Mouse (Mus musculus) forebrain, embryonic 12.5 days (tissue): ENCODE results near the gene Ncdn. TPM values are rescaled to one million over a fixed set of nuclear protein-coding genes. Genes with fewer than 3 reads are reported as not detected.

Source experiments
- ATAC-seq: fragments of 200-750 bp; cut with Nextera tagmentation; 2 replicates; pipeline ENCODE4 v1.8.0; 2017; ENCODE audit warnings: moderate TSS enrichment; ENCODE audit not compliant: low FRiP score
- H3K27ac ChIP-seq: fragments of 300-500 bp; sonication (generic); 2 replicates; pipeline ENCODE4 v1.5.1; 2016; ENCODE audit warnings: mild to moderate bottlenecking
- H3K27me3 ChIP-seq: fragments of 300-500 bp; sonication (generic); 2 replicates; pipeline ENCODE4 v1.6.1; 2016; ENCODE audit warnings: mild to moderate bottlenecking
- H3K36me3 ChIP-seq: fragments of 300-500 bp; sonication (generic); replicated peaks from 2 replicates; pipeline ENCODE4 v1.6.1; 2016; ENCODE audit warnings: mild to moderate bottlenecking
- H3K4me1 ChIP-seq: fragments of 300-500 bp; sonication (generic); 2 replicates; pipeline ENCODE4 v1.6.1; 2016
- H3K4me2 ChIP-seq: fragments of 300-500 bp; sonication (generic); 2 replicates; pipeline ENCODE4 v1.6.1; 2016; ENCODE audit warnings: mild to moderate bottlenecking, moderate library complexity
- H3K4me3 ChIP-seq: fragments of 300-500 bp; sonication (generic); replicated peaks from 2 replicates; pipeline ENCODE4 v1.5.1; 2016; ENCODE audit warnings: mild to moderate bottlenecking
- H3K9ac ChIP-seq: fragments of 300-500 bp; sonication (generic); 2 replicates; pipeline ENCODE4 v1.6.1; 2016; ENCODE audit warnings: mild to moderate bottlenecking
- H3K9me3 ChIP-seq: fragments of 300-500 bp; sonication (generic); 2 replicates; pipeline ENCODE4 v1.6.1; 2016
- WGBS: fragments of 180-500 bp; shearing (Covaris S2); methylation state at CpG from one replicate; pipeline ENCODE4 v1.1.7; 2016; 5-methylcytosine and 5-hydroxymethylcytosine counted together
- polyA plus RNA-seq: library from polyadenylated mRNA; unstranded; fragments of >200 nt; fragmentation: Nextera tagmentation; extraction: Ambion mirVana; gene quantifications from 2 replicates; pipeline ENCODE4 v1.2.1, GENCODE M21; 2016

The Ncdn gene
- polyA plus RNA-seq, 1 experiment from 2014 or later: 46.4 TPM

DNA sequence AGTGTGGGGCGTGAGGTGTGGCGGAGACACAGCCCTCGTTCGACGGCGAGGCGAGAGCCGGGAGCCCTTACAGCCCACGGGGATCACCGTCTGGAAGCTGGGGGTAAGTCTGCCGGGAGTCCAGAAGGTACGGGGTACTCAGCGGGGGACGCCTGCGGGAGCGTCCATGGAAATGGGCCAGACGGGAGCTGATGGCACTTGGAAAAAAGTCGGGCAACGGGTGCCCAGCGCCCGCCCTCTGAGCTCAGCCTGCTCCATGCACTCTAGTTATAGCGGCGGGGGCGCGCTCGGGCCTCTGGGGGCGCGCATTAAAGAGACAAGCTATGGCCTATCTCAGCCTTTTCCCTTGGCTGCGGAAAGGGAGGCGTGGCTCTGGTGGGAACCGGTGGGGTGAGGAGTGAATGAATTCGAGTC, 17.2 kb downstream of the Ncdn start, which contains the start of gene Tfap2e:
Tfap2e (minus strand) TSS at position 240 of the 414 bp plus-strand sequence.
- peaks cover 30% of the 10 kb centered on the region for H3K4me1 ChIP-seq
- no peak within 1 kb of the TSS for H3K27ac ChIP-seq
- peak; percentile 55; the same call in 1 of the 2 replicates for ATAC-seq
- H3K27me3 ChIP-seq: peaks cover 95% of the 10 kb centered on the region
- 1% methylated on average over 32 of the region's 32 CpGs for WGBS
- peak within 1 kb of the TSS; percentile 31 for H3K4me3 ChIP-seq
- 0 out of 2 replicates have a peak within 1 kb of the TSS, but pooled peaks have one; percentile 7 for H3K9ac ChIP-seq
- H3K4me2 ChIP-seq: peak within 1 kb of the TSS; percentile 40
- H3K36me3 ChIP-seq: no peaks in the 10 kb centered on the region
- no peaks in the 10 kb centered on the region for H3K9me3 ChIP-seq

DNA sequence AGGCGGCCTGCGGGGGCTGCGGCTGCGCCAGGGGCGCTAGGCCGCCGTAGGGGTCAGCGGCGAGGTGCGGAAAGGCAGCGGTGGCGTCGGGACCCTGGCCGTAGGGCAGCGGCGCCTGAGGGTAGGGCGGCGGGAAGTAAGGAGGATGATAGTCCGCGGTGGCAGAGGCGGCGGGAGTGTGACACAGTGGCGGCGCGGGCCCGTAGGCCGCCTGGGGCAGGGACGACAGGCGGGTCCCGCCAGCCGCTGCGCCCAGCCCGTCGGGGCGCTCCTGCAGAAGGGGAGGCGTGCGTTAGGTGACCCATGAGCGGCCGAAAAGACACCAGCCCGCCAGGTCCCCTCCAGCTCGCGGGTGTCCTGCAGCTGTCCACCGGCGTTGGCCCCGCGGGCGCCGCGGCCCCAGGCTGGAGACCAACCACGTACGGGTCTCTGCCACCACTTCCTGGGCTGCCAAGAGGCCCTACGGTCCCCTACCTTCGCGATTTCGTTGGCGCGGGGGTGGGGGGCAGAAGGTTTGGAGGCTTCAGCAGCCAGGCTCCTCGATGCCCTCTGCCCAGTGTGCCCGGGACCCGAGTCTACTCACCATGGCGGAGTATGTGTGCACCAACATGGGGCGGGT, 17.7 kb downstream of the Ncdn start:
- ATAC-seq: peak; percentile 39; the same call in 1 of the 2 replicates
- Histone ChIP-seq H3K4me3 (peak overlapping the region; percentile 31), H3K9ac (0 out of 2 replicates have a peak overlapping the region, but pooled peaks have one; percentile 7), H3K9me3 (no peaks in the 10 kb centered on the region), H3K27ac (no peak overlapping the region), H3K4me1 (peaks cover 30% of the 10 kb centered on the region), H3K4me2 (peak overlapping the region; percentile 40), H3K36me3 (no peaks in the 10 kb centered on the region), H3K27me3 (peaks cover 100% of the 10 kb centered on the region)
- WGBS: 1% methylated on average over 57 of the region's 62 CpGs

DNA sequence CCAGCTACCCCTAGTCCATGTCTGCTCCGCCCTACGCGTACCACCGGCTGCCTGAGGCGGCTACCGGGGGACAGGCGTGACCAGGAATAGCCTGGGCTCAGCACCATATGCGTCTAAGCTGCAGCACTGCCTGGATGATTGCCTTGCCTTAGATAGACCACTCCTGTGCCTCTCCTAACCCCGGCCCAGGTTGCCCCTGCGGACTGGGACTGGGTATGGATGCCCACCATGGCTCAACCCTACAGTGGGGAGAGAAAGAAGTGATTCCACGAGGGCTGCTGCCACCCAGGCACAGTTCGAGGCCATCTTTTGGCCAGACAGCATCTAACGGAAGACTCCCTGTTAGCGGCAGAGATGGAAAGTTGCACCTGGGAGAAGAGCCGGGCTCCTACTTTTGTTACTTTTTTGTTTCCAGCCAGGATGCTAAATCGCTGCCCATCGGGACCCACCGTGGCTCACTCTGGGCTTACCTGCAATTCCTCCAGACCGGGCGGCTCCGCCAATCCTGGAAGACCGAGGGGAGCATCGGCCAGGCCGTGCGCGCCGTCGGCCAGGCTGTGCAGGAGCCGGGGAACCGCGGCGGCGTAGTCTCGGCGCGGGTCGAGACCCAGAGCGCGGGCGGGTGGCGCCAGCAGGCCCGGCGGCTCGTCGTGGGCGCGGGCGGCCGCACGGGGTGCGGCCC, 18.4 kb downstream of the Ncdn start:
- 2% methylated on average over 51 of the region's 51 CpGs for WGBS
- Histone ChIP-seq H3K9ac (0 out of 2 replicates have a peak overlapping the region, but pooled peaks have one; percentile 7), H3K27ac (no peak overlapping the region)

DNA sequence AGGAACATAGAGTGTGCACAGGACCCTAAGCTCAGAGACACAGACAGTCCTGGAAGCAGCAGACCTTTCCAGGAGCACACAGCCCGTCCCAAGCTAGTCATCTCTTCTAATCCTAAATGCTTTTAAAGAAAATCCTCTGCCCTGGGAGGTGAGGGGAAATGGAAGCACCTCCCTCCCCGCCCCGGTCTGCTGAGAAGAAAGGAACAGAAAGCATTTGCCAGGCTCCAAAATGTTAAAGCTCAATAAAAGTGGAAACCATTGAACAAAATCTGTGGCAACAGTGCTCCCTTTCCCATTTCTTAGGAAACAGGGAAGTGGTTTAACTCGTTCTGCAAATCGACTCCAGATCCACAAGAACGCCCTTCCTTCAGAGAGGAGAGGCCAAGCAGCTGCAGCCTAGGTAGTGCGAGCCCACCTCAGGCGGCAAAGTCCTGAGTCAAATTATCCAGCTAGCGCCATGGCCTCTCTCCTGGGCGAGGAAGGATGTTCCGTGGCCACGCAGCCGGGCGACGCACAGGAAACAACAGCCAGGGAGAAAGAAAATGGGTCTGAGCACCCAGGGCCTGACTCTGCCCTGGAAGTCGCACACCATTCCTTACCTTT, 19.1 kb downstream of the Ncdn start:
- Histone ChIP-seq H3K4me1 (peaks cover 22% of the 10 kb centered on the region), H3K27ac (no peak overlapping the region), H3K4me3 (no peak overlapping the region), H3K9me3 (no peaks in the 10 kb centered on the region), H3K36me3 (no peaks in the 10 kb centered on the region), H3K9ac (0 out of 2 replicates have a peak overlapping the region, but pooled peaks have one; percentile 4), H3K27me3 (peaks cover 100% of the 10 kb centered on the region), H3K4me2 (no peak overlapping the region)
- WGBS: 2% methylated on average over 16 of the region's 16 CpGs
- ATAC-seq: no peak

More for the DNA sequence above, 18.4 kb downstream of the Ncdn start:
- Histone ChIP-seq H3K9me3 (no peaks in the 10 kb centered on the region), H3K4me3 (peak overlapping the region; percentile 31), H3K27me3 (peaks cover 100% of the 10 kb centered on the region), H3K4me1 (peaks cover 24% of the 10 kb centered on the region), H3K4me2 (peak overlapping the region; percentile 40), H3K36me3 (no peaks in the 10 kb centered on the region)
- no peak for ATAC-seq

- Histone ChIP-seq H3K9me3 (no peaks in the 10 kb centered on the region), H3K9ac (no peak overlapping the region; the same call in 1 of the 2 replicates), H3K4me3 (0 out of 2 replicates have a peak overlapping the region, but pooled peaks have one; percentile 0), H3K27me3 (peaks cover 90% of the 10 kb centered on the region), H3K27ac (no peak overlapping the region), H3K4me1 (peaks cover 22% of the 10 kb centered on the region), H3K4me2 (no peak overlapping the region), H3K36me3 (no peaks in the 10 kb centered on the region)
- 3% methylated on average over 26 of the region's 26 CpGs for WGBS
- ATAC-seq: no peak
Measured at GRCm38 (mm10) chr4:126732531-126733380, 20.5 kb downstream of the Ncdn start.

DNA sequence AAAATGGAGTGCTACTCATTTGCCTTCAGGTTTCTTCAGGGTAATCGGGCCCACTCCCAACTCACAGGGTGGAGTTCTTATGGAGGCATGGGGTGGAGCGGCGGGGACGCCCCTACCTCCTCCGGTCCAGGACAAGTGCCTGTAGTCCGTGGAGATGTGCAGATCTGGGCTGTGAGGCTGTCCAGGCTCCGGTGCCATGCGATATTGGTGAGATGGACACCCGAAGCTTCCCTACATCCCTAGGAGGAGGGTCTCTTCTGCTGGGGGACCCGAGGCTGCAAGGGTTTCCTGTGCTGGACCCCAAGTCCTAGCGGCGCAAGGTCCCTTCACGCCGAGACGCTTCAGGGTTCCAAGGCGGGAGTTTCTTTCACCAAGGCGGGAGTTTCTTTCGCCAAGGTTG, 21.1 kb downstream of the Ncdn start:
- H3K4me1 ChIP-seq: peaks cover 22% of the 10 kb centered on the region
- under 1% methylated on average over 18 of the region's 18 CpGs for WGBS
- H3K4me3 ChIP-seq: 0 out of 2 replicates have a peak overlapping the region, but pooled peaks have one; percentile 0
- H3K9me3 ChIP-seq: no peaks in the 10 kb centered on the region
- H3K9ac ChIP-seq: no peak overlapping the region; the same call in 1 of the 2 replicates
- H3K27ac ChIP-seq: no peak overlapping the region
- H3K36me3 ChIP-seq: no peaks in the 10 kb centered on the region
- H3K27me3 ChIP-seq: peaks cover 84% of the 10 kb centered on the region
- ATAC-seq: no peak
- peak overlapping the region; percentile 22; the same call in 1 of the 2 replicates for H3K4me2 ChIP-seq

GRCm38 (mm10) chr4:126707439-126707826, 45.8 kb downstream of the Ncdn start:
- Histone ChIP-seq H3K4me1 (peaks cover 8% of the 10 kb centered on the region; the same call in 1 of the 2 replicates), H3K36me3 (peaks cover 62% of the 10 kb centered on the region), H3K27me3 (no peaks in the 10 kb centered on the region), H3K9me3 (no peaks in the 10 kb centered on the region), H3K4me2 (no peak overlapping the region), H3K9ac (no peak overlapping the region), H3K4me3 (no peak overlapping the region), H3K27ac (no peak overlapping the region)
- no peak for ATAC-seq
- WGBS: 76% methylated on average over 5 of the region's 5 CpGs

DNA sequence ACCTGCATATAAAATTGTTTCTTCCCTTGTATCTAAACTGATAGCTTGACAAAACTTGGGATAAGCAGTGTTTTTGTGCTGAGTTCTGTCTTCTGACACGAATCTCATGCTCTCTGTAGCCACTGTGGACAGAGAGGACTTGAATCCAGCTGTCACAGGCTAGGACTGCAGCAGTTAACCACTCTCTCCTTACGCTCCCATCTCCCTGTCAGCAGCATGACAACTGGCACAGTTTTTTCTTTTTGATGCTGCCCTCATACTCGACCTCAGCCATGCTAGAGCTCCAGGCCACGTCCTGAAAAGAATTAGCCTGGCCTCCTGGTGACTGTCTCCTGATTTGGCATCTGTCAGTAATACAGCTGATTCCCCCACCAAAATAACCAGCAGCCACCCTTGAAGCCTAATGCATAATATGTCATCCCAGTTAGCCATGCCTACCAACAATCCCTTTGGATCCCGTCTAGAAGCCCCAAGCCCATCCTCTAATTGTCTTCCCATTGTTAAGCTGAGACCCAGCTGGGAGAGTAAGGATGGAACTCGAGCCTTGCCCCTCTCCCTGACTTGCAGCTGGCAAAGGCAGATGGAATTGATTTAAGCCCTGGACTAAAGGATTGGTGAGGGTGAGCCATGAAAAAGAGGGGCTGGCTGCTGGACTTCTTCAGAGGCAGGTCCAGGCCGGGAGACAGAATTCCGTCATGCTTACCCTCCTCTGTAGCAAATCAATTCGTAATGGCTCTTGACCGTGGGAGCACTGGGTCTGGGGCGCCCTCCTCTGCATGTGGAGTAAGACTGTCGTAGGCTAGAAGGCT, 46.4 kb downstream of the Ncdn start:
- WGBS: 71% methylated on average over 12 of the region's 12 CpGs
- H3K36me3 ChIP-seq: peaks cover 68% of the 10 kb centered on the region
- peaks cover 8% of the 10 kb centered on the region; the same call in 1 of the 2 replicates for H3K4me1 ChIP-seq

GRCm38 (mm10) chr4:126696908-126697307, 56.3 kb downstream of the Ncdn start:
- 92% methylated on average over 4 of the region's 4 CpGs for WGBS
- no peak for ATAC-seq
- Histone ChIP-seq H3K4me1 (no peaks in the 10 kb centered on the region), H3K9ac (no peak overlapping the region), H3K36me3 (peaks cover 18% of the 10 kb centered on the region), H3K4me2 (no peak overlapping the region), H3K27ac (no peak overlapping the region), H3K9me3 (no peaks in the 10 kb centered on the region), H3K27me3 (no peaks in the 10 kb centered on the region), H3K4me3 (no peak overlapping the region)

More for the DNA sequence above, 46.4 kb downstream of the Ncdn start:
- no peak overlapping the region for H3K4me2 ChIP-seq
- H3K4me3 ChIP-seq: no peak overlapping the region
- no peaks in the 10 kb centered on the region for H3K27me3 ChIP-seq
- H3K27ac ChIP-seq: 0 out of 2 replicates have a peak overlapping the region, but pooled peaks have one; percentile 13
- no peak overlapping the region for H3K9ac ChIP-seq
- H3K9me3 ChIP-seq: no peaks in the 10 kb centered on the region
- no peak for ATAC-seq
